Mouse (Mus musculus) frontal cortex, adult (tissue): ENCODE measurements around the gene Gm20388.

ENCODE experiments used
- ATAC-seq: cut with Nextera tagmentation; 2 replicates; pipeline ENCODE4 v1.9.2; 2017; ENCODE audit warnings: mild to moderate bottlenecking, moderate library complexity, mixed read lengths; ENCODE audit not compliant: low TSS enrichment

The Gm20388 gene

GRCm38 (mm10) chr8:120167821-120168220 lies 257.2 kb downstream of the Gm20388 start:
- peak; percentile 53 for ATAC-seq

GRCm38 (mm10) chr8:120169119-120169518 lies 258.5 kb downstream of the Gm20388 start:
- no peak for ATAC-seq

- no peak for ATAC-seq
These were observed 262.6 kb downstream of the Gm20388 start for GRCm38 (mm10) chr8:120173195-120173594.

GRCm38 (mm10) chr8:120174606-120175005 lies 264.0 kb downstream of the Gm20388 start:
- no peak for ATAC-seq

- no peak for ATAC-seq
These were observed 266.0 kb downstream of the Gm20388 start for GRCm38 (mm10) chr8:120176605-120177004.

- peak; percentile 59 for ATAC-seq
These were observed 266.9 kb downstream of the Gm20388 start, which contains the start of gene Fam92b for GRCm38 (mm10) chr8:120177318-120178123. TSS of gene Fam92b (minus strand) at chr8:120177466.

GRCm38 (mm10) chr8:120178124-120178514 lies 267.5 kb downstream of the Gm20388 start:
- ATAC-seq, result no peak

GRCm38 (mm10) chr8:120179027-120179431 lies 268.4 kb downstream of the Gm20388 start:
- ATAC-seq, result peak; percentile 78

GRCm38 (mm10) chr8:120180445-120180970 lies 269.9 kb downstream of the Gm20388 start:
- no peak for ATAC-seq

- no peak for ATAC-seq
These were observed 270.6 kb downstream of the Gm20388 start for GRCm38 (mm10) chr8:120181274-120181673.

- ATAC-seq, result no peak
These were observed 271.3 kb downstream of the Gm20388 start for GRCm38 (mm10) chr8:120181861-120182414.

- ATAC-seq, result no peak
These were observed 273.7 kb downstream of the Gm20388 start for GRCm38 (mm10) chr8:120184366-120184765.

- ATAC-seq, result no peak
These were observed 274.5 kb downstream of the Gm20388 start for GRCm38 (mm10) chr8:120184850-120185792.

GRCm38 (mm10) chr8:120186454-120186853 lies 275.8 kb downstream of the Gm20388 start:
- ATAC-seq, result no peak

GRCm38 (mm10) chr8:120188510-120188909 lies 277.9 kb downstream of the Gm20388 start:
- no peak for ATAC-seq

- ATAC-seq, result no peak
These were observed 278.8 kb downstream of the Gm20388 start for GRCm38 (mm10) chr8:120189440-120189839.

GRCm38 (mm10) chr8:120190107-120190809 lies 279.6 kb downstream of the Gm20388 start:
- ATAC-seq, result 0 out of 2 replicates have a peak, but pooled peaks have one; percentile 10

- ATAC-seq, result peak; percentile 82
These were observed 280.3 kb downstream of the Gm20388 start for GRCm38 (mm10) chr8:120190810-120191413.

- ATAC-seq, result no peak
These were observed 281.0 kb downstream of the Gm20388 start for GRCm38 (mm10) chr8:120191633-120192032.

- no peak for ATAC-seq
These were observed 281.5 kb downstream of the Gm20388 start for GRCm38 (mm10) chr8:120192118-120192517.

- ATAC-seq, result no peak
These were observed 290.7 kb downstream of the Gm20388 start for GRCm38 (mm10) chr8:120201351-120201750.
